Mouse (Mus musculus) cerebellum, adult 8-10 months (tissue): Measurements from ENCODE around the gene Nudt8.
"Not testable (repeated sequence)": the region's sequence is repeated elsewhere in the genome, so short reads cannot be mapped to it uniquely, and the experiment has no call there.

ENCODE experiments used
- DNase-seq: peaks from one replicate; pipeline ENCODE4 v3.0.0; 2022

Nudt8 gene

DNA sequence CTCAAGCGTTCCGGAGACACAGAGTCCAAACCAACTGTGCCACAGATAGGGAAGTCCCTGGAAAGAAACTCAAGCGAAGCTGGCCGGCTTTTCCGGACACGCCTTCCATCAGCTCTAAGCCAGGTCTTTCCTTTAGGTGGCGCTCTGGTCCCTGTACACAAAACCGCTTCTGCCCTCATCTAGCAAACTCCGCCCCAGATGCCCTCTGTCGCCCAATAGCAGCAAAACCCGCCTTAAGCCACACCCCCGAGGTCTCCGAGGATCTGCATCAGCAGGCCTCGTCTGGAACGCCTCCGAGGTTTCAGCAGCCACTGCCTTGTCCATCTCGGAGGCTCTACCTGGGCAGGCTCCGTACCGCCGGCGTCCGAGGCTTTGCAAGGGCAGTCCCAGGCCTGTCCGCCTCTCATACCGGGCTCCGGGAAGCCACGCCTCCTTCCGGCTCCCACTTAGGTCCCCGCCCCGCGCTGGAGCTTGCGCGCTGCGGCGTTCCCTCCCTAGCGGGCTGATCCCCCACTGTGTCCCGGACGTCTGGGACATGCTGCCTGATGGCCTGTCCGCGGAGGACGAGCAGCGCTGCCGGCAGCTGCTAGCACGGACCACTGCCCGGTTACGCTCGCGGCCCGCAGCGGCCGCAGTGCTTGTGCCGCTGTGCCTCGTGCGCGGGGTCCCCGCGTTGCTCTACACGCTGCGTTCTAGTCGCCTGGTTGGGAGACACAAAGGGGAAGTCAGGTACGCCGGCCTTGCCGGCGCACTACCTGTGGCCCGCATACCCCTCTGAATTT is at the start of gene Nudt8, which contains the start of gene Gm49405:
Gene Nudt8 (plus strand): TSS at position 462 of the 782 bp plus-strand sequence.
Gene Gm49405 (plus strand): TSS at position 508 of the 782 bp plus-strand sequence.
- peak; percentile 98 for DNase-seq

- no peak for DNase-seq
Measured at GRCm38 (mm10) chr19:3951461-3951860, 48.9 kb upstream of the Nudt8 start.

DNA sequence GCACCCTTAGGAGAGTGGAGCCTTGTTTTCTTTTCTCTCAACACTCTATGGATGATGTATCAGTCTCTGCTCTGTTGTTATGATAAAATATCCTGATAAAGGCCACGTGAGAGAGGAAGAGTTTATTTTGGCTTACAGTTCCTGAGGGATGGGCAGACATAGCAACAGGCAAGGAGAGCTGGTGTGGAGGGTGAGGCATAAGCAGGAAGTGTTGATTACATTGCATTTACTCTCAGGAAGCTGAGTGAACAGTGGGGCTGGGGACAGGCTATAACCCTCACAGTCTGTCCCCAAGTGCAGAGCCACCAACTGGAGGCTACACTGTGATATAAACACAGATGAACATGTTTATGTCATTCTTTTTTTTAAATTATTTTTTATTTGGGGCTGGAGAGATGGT is 48.3 kb upstream of the Nudt8 start:
- no peak for DNase-seq

DNA sequence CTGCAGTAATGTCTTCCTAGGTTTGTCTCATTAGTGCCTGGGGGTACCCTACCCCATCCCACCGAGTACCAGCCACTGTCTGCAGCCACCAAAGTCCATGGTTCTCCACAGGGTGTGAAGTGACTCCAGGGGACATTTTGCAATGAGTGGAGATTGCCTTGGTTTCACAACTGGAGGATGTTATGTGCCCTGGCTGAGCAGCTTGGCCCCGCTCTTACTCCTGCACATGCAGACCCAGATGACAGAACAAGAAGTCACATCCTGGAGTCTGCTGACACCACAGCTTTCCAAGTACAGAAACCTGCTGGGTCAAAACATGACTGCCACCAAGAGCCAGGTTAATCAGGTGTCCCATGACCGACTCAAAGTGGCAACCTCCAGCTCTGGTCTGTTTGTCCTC is 45.3 kb upstream of the Nudt8 start:
- no peak for DNase-seq

- DNase-seq = no peak
Measured at GRCm38 (mm10) chr19:3955804-3956203, 44.6 kb upstream of the Nudt8 start.

DNA sequence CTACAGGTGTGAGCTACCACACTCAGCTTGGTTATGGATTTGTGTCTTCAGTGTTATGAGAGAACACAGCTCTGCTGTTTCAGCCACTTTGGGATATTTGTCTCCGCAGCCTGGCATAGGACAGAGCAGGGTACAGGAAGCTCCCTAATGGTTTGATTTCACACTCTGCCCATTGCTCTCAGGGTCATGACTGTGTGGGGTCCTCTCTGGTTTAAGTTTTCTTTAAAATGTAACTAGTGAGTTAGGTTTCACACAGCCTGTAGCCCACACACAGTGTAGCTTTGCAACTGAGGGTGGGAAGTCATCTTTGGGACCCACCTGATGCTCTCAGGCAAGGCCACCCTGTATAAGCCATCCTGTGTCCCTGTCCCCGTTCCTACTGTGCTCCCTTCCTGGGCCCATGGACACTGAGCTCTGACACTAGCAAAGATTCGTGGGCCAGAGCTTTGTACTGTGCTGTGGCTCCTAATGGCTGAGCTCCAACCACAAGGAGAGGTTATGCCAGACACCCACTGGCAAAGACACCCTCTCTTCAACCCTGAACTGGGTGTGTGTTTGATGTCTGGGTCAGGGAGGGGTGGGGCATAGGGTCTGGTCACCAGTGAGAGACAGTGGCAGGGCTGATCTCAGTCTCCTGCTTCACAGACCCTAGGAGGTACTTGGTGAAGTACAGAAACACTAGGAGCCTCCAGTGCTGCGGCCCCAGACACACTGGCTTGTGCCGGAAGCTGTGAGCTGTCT is 42.9 kb upstream of the Nudt8 start:
- DNase-seq = not testable (repeated sequence)

DNA sequence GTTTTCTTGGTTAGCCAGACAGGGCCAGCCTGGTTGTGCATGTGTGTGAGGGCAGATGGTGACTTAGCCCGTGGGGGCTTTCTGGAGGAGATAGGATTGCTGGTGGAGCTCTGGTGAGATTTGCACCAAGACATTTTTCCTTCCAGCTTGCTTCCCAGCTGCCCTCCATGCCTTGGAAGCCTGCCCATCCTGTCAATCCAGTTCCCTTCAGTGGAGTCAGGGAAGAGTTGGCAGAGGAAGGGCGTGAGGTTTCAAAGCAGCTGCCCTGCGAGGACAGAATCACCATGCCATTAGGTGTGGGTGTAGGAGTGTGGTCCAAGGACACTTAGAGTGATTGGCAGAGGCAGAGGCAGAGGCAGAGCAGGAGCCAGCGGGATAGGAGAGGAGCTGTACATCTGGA is 41.9 kb upstream of the Nudt8 start, which contains the start of gene Aldh3b3:
Gene Aldh3b3 (plus strand): TSS at position 176 of the 400 bp plus-strand sequence.
- DNase-seq = no peak

DNA sequence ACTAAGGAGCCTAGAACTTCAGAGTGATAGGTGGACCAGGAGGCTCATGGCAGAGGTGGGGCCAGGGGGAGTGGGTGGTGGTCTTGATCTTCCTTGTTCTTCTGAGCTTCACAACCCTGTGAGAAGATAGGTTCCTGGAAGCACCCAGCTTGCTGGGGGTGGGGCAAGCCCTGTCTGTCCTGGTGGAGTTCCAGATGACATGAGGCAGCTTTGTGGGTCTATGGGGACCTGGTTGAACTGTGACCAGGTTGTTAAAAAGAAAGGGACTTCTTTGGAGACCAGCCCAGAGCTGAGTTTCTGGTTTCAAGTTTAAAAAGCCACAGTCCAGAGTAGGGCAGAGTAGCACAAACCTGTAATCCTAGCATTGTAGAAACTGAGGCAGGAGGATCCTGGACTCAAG is 41.4 kb upstream of the Nudt8 start:
- no peak for DNase-seq

- DNase-seq = no peak
Measured at GRCm38 (mm10) chr19:3960211-3960610, 40.2 kb upstream of the Nudt8 start.

- not testable (repeated sequence) for DNase-seq
Measured at GRCm38 (mm10) chr19:3961805-3962204, 38.6 kb upstream of the Nudt8 start.

DNA sequence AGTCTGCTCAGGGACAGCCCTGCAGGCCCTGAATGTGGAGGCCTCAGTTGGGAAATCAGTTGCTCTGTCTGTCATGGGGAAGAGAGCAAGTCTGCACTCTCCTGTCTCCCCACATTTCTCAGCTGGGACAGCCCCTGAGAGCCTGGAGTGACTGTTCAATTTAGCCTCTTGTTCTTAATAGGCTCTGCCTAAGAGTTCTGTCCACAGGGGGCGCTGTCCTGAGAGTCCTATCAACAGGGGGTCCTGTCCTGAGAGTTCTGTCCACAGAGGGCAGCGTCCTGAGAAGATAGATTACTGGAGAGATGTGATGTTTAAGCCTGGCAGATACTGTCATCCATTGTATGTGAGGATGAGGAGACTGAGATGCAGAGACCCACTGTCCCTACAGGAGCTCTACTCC is 37.9 kb upstream of the Nudt8 start:
- DNase-seq = no peak

GRCm38 (mm10) chr19:3964030-3964429 is 36.4 kb upstream of the Nudt8 start:
- DNase-seq = no peak

GRCm38 (mm10) chr19:3966330-3967075 is 33.9 kb upstream of the Nudt8 start:
- DNase-seq = no peak

DNA sequence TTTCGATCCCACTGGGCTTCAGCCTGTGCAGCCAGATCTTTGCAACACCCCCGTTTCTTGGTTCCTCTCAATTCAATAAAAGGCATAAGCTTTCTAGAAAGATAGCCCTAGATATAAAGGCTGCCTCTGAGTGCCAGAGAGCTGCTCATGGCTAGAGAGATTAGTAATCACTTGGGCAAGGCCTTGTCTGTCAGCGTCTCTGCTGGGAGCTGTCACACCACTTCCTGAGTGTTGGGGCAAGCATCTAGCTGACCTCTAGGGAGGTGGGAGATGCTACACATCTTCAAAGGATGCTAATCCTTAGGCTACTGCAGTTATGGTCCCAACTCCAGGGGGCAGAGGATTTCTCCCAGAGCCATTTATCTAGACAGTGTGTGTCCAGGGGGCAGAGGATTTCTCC is 33.1 kb upstream of the Nudt8 start:
- no peak for DNase-seq

DNA sequence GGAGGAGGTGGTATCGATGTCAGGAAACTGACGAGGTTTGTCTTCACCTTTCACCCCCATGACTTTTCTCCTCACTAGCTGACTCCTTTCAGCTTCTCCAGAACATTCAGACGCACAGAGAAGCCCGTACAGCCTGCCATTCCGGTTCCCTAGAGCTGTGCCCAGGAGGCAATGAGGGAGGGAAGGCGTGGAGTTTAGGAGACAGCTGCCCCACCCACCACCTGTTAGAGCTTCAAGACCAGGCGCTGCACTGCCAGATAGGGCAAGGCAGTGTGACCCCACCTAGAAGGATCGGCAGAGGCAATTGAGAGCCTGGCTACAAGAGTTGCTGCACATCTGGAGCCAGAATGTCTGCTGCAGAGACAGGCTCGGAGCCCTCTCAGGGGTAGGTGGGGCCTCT is 28.2 kb upstream of the Nudt8 start, which contains the start of gene Aldh3b2:
Gene Aldh3b2 (plus strand): TSS at position 100 of the 400 bp plus-strand sequence.
- no peak for DNase-seq

- DNase-seq = not testable (repeated sequence)
Measured at GRCm38 (mm10) chr19:3974608-3975007, 25.8 kb upstream of the Nudt8 start.

GRCm38 (mm10) chr19:3975866-3976265 is 24.5 kb upstream of the Nudt8 start:
- DNase-seq = no peak

DNA sequence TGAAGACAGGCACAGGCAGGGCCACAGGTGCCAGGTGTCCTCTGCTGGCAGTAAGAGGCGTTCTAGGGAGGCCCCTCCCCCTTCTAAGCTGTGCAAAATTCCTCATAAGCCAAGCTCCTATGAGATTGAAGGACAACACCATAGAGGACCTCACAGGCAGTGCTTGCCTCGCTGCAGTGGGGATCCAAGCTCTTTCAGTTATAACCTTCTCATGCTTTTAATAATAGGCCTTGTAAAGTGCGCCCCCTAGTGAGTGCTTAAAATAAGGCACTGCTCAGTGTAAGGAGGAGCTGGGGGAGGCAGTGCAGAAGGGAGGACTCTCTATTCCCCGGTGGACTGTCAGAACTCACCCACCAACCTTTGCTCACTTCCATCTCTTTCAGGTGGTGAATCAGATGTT is 20.1 kb upstream of the Nudt8 start:
- peak; percentile 83 for DNase-seq

DNA sequence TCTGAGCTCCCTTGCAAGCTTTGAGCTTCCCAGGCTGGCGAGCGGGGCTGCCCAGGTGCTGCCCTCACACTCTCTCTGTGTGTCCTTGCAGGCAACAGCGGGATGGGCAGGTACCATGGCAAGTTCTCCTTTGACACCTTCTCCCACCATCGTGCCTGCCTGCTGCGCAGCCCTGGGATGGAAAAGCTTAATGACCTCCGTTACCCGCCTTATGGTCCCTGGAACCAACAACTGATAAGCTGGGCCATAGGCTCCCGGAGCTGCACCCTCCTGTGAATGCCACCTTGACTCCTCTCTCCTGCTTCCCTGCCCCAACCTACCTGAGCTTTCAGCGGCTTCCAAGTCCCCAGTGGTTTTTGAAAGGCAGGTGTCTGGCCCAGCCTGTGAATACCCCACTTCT is 19.5 kb upstream of the Nudt8 start:
- no peak for DNase-seq

DNA sequence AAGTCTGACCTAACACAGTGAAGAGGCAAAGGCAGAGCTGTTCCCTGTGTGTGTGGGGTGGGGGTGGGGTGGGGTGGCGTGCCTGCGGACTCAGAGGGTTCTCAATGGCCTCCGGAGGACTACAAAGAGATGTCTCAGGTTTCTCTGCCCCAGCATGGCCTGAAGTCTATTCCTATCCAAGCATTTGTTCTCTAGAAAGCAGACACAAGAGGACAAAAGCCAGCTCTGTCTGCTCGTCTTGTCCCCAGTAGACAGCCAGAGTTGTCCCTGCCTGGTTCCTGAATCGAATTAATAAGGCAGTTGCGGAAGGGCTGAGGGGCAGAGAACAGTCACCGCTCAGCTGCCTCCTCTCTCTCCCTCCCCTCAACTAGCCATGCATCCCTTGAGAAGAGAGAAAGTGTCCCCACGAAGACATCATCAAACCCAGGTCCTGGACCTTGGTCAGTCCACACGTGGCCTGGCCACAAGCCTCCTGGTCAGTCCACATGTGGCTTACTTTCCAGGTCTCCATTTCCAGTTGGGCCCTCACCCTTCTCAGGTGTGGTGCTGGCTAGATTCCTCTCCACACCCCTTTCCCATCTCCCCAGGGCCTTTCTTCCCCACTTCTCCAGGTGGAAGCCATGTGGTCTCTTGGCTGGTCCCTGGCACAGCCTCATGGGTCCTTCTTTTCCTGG is 16.7 kb upstream of the Nudt8 start:
- DNase-seq = no peak

- DNase-seq = no peak
Measured at GRCm38 (mm10) chr19:3985261-3985681, 15.1 kb upstream of the Nudt8 start.

- DNase-seq = no peak
Measured at GRCm38 (mm10) chr19:3986334-3986733, 14.0 kb upstream of the Nudt8 start, which contains the start of gene Acy3. Gene Acy3 (plus strand): TSS chr19:3986570.

GRCm38 (mm10) chr19:3988066-3988465 is 12.3 kb upstream of the Nudt8 start:
- no peak for DNase-seq
